Mouse (Mus musculus): ENCODE measurements around the gene Hs3st4. TPM values are rescaled to one million over a fixed set of nuclear protein-coding genes. Genes with fewer than 3 reads are reported as not detected.

Gene Hs3st4
- polyA plus RNA-seq, 1 experiment from 2014 or later: 14.3 TPM

DNA sequence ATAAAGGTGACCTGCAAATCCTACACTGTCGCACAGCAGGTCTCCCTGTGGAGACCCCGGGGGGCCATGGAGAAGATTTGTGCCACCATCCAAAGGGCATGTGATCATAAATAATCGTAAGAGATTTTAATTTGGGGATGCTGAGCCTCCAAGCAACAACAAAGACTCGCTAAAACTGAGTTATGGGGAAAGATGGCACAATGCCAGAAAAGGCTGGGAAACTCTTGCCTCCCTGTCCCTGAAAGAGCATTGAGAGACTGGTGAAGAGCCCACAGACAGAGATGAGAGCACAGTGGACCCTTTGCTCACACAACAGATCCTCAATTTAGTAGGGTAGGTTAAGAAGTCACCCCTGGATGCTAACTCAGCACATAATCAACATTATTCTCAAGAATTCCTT is 377.2 kb downstream of the Hs3st4 start:
- ATAC-seq (ENCODE audit: low FRiP score, low read depth): no peak
- no peak overlapping the region for H3K27ac ChIP-seq (replicated peaks)
- WGBS: 69% methylated on average over 4 of the region's 4 CpGs
- H3K4me1 ChIP-seq (replicated peaks): no peaks in the 10 kb centered on the region; the same call in 1 of the 2 replicates
- H3K4me3 ChIP-seq: no peak overlapping the region
- H3K4me2 ChIP-seq: no peak overlapping the region
- no peak overlapping the region for H3K9ac ChIP-seq
- H3K9me3 ChIP-seq: no peaks in the 10 kb centered on the region
- no peaks in the 10 kb centered on the region for H3K36me3 ChIP-seq
- H3K27me3 ChIP-seq: no peaks in the 10 kb centered on the region

DNA sequence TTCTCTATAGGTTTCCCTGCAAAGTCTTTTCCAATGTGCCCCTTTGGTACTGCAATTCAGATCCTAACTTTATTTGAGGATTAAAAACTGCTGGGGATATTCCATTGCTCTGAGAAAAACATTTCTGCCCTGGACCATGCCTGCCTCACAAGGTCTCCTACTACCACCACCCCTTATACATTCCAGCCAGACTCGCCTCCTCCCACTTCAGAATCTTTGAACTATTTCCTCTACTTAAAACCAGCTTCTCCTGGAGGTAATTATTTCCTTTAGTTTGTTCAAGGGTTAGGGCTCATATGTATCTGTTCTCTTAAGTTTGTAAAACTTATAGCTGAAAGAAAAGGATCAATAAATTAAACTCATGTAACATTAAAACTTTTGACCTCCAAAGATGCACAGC is 389.6 kb downstream of the Hs3st4 start:
- no peak for ATAC-seq (ENCODE audit: low FRiP score, low read depth)
- Histone ChIP-seq H3K9me3 (no peaks in the 10 kb centered on the region), H3K9ac (no peak overlapping the region), H3K4me3 (no peak overlapping the region), H3K27me3 (no peaks in the 10 kb centered on the region), H3K27ac (replicated peaks) (no peak overlapping the region), H3K4me1 (replicated peaks) (no peaks in the 10 kb centered on the region), H3K36me3 (no peaks in the 10 kb centered on the region), H3K4me2 (no peak overlapping the region)
- WGBS: 93% methylated on average over 1 of the region's 1 CpGs

DNA sequence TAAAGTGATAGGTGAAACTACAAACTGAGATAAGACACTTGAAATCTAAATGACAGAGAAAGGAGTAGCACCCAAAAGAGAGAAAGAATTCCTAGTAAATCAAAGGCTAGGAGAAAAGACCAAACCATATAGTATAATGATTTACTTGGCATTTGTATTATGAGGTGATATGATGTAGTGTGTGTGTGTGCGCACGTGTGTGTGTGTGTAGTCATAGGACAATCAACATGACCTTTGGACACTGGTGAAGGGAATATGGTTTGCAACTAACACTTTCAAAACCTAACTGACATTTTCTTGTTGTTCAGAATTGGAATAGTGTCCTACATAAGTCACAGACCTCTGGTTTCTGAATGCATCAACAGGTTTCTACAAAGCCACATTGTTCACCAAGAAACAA is 390.0 kb downstream of the Hs3st4 start:
- Histone ChIP-seq H3K36me3 (no peaks in the 10 kb centered on the region), H3K27me3 (no peaks in the 10 kb centered on the region), H3K4me1 (replicated peaks) (no peaks in the 10 kb centered on the region), H3K9ac (no peak overlapping the region), H3K4me2 (no peak overlapping the region), H3K9me3 (no peaks in the 10 kb centered on the region), H3K4me3 (no peak overlapping the region), H3K27ac (replicated peaks) (no peak overlapping the region)
- no peak for ATAC-seq (ENCODE audit: low FRiP score, low read depth)
- 89% methylated on average over 2 of the region's 2 CpGs for WGBS

DNA sequence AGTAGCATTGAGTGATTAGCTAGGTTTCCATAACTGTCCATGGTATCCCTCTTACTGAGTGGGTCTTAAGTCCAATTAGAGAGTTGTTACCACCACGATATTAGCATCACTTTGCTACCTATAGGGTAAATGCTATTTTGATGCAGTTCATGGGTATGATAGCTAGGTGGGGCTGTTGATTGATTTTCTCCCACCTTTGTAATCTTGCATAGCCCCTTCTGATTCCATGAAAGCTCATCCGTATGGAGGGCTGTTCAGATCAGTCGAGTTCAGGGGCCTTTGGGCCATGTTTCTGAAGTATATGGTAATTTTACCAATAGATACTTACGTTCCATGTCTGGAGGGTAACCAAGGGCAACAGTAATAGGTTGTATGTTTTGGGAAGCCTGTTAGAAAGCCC is 400.8 kb downstream of the Hs3st4 start:
- no peak for ATAC-seq (ENCODE audit: low FRiP score, low read depth)
- Histone ChIP-seq H3K4me3 (no peak overlapping the region), H3K4me1 (replicated peaks) (no peaks in the 10 kb centered on the region), H3K27ac (replicated peaks) (no peak overlapping the region), H3K27me3 (no peaks in the 10 kb centered on the region), H3K4me2 (no peak overlapping the region), H3K36me3 (no peaks in the 10 kb centered on the region), H3K9me3 (no peaks in the 10 kb centered on the region), H3K9ac (no peak overlapping the region)
- WGBS: 24% methylated on average over 4 of the region's 4 CpGs

DNA sequence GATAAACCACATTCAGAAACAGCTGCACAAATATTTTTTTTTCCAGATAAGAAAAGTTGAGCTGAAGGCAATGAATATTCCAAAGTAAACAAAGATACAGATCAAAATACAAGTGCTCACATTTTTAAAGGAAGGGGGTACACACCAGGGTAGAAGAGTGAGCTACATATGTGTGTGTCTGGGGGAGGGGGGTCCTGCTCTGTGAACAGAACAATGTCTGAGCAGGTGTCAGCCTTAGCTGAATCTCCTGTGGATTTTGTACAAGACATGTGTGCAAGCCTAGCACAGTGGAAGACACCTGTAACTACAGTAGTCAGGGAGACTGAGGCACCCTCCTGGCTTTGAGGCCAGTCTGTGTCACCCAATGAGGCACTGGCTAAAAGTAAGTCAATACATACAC is 416.5 kb downstream of the Hs3st4 start:
- Histone ChIP-seq H3K4me2 (no peak overlapping the region), H3K36me3 (no peaks in the 10 kb centered on the region), H3K4me1 (replicated peaks) (no peaks in the 10 kb centered on the region), H3K9ac (no peak overlapping the region), H3K4me3 (no peak overlapping the region), H3K9me3 (no peaks in the 10 kb centered on the region), H3K27me3 (no peaks in the 10 kb centered on the region), H3K27ac (replicated peaks) (no peak overlapping the region)
- ATAC-seq (ENCODE audit: low FRiP score, low read depth): no peak

DNA sequence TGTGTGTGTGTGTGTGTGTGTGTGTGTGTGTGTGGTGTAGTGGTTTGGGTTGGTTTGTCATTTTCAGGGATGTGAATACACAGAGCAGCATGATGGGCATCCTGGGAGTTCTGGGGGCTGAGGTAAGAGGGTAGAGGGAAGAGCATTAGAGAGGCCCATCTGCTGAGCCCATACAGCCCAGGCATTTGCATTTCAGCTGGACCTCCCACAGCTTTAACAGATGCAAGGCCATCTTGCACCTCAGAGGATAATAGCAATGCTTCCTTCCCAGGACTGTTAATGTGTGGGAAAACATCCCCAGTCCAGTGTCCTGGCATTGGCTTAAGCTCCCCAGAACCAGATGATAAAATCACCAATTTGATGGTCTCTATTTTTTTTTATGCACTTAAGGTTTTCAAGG is 444.3 kb downstream of the Hs3st4 start:
- H3K27me3 ChIP-seq: no peaks in the 10 kb centered on the region
- no peak for ATAC-seq (ENCODE audit: low FRiP score, low read depth)
- no peaks in the 10 kb centered on the region for H3K4me1 ChIP-seq (replicated peaks)
- no peak overlapping the region for H3K4me3 ChIP-seq
- H3K9ac ChIP-seq: no peak overlapping the region
- H3K36me3 ChIP-seq: no peaks in the 10 kb centered on the region
- no peak overlapping the region for H3K4me2 ChIP-seq
- H3K9me3 ChIP-seq: no peaks in the 10 kb centered on the region
- H3K27ac ChIP-seq (replicated peaks): no peak overlapping the region

Measured in hindbrain, embryonic 15.5 days (tissue).